Mouse (Mus musculus): Measurements from ENCODE around the gene 4931414P19Rik. TPM values are rescaled to one million over a fixed set of nuclear protein-coding genes. Genes with fewer than 3 reads are reported as not detected.

4931414P19Rik gene
- polyA plus RNA-seq (2014; fragmentation: Nextera tagmentation; extraction: Ambion mirVana), result 5.1 and 7.7 TPM in 2 replicates

DNA sequence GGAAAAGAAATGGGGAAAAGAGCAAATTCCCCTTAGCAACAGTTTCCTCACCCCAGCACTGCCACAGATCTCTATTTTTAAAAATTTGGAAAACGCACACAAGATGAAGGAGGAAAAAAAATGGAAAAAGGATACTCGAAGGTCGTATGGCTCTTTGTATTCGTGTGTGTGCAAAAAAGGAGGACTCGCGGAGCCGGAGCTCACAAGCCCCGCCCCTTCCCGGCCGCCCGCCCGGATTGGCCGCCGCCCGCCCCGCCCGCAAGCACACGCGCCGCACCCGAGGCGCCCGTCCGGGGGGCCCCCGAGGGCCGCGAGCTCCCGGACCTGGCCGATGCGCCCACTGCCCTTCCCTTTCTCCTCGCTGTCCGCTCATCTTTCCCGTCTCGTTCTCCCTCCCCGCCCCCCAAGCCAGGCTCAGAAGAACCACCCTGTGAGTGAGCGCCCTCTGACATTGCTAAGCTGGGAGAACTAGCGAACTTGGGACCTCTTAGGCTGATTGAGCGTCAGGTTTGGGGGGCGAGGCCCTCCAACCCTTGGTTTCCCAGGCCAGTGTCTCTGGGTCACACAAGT is at the start of gene 4931414P19Rik:
Gene 4931414P19Rik (minus strand): TSS at position 242 of the 570 bp plus-strand sequence.
- DNase-seq (ENCODE audit: low spot score), result peak; percentile 85
- Histone ChIP-seq H3K4me1 (ENCODE audit: control insufficient read depth, insufficient read depth, low read length) (no peaks in the 10 kb centered on the region), H3K9me3 (replicated peaks; ENCODE audit: control insufficient read depth, low read length) (no peaks in the 10 kb centered on the region), H3K4me3 (ENCODE audit: low read depth, low read length) (peak within 1 kb of the TSS; percentile 49), H3K27me3 (ENCODE audit: control insufficient read depth, insufficient read depth, low read length) (no peaks in the 10 kb centered on the region), H3K9ac (replicated peaks; ENCODE audit: low read length) (peak within 1 kb of the TSS; percentile 68), H3K4me2 (ENCODE audit: low read depth, low read length) (peak within 1 kb of the TSS; percentile 53), H3K27ac (replicated peaks; ENCODE audit: low read depth, low read length) (0 out of 2 replicates have a peak within 1 kb of the TSS, but pooled peaks have one; percentile 28), H3K36me3 (replicated peaks; ENCODE audit: control insufficient read depth, insufficient read depth, low read depth, low read length) (no peaks in the 10 kb centered on the region)
- WGBS, result under 1% methylated on average over 39 of the region's 39 CpGs
- no peak; the same call in 1 of the 2 replicates for ATAC-seq (replicated peaks; ENCODE audit: insufficient number of reproducible peaks, low FRiP score, low TSS enrichment, low read depth)

- Histone ChIP-seq H3K9ac (replicated peaks; ENCODE audit: low read length) (peak overlapping the region; percentile 89), H3K4me1 (ENCODE audit: control insufficient read depth, insufficient read depth, low read length) (peaks cover 3% of the 10 kb centered on the region), H3K36me3 (replicated peaks; ENCODE audit: control insufficient read depth, insufficient read depth, low read depth, low read length) (peaks cover 3% of the 10 kb centered on the region), H3K27me3 (ENCODE audit: control insufficient read depth, insufficient read depth, low read length) (no peaks in the 10 kb centered on the region), H3K9me3 (replicated peaks; ENCODE audit: control insufficient read depth, low read length) (no peaks in the 10 kb centered on the region), H3K27ac (replicated peaks; ENCODE audit: low read depth, low read length) (peak overlapping the region; percentile 52), H3K4me3 (ENCODE audit: low read depth, low read length) (peak overlapping the region; percentile 75), H3K4me2 (ENCODE audit: low read depth, low read length) (peak overlapping the region; percentile 79)
- ATAC-seq (replicated peaks; ENCODE audit: insufficient number of reproducible peaks, low FRiP score, low TSS enrichment, low read depth) (peak; percentile 77), DNase-seq (ENCODE audit: low spot score) (peak; percentile 94)
- WGBS, result 0% methylated on average over 12 of the region's 12 CpGs
Measured at GRCm38 (mm10) chr14:54653496-54653895, 47.7 kb upstream of the 4931414P19Rik start.

DNA sequence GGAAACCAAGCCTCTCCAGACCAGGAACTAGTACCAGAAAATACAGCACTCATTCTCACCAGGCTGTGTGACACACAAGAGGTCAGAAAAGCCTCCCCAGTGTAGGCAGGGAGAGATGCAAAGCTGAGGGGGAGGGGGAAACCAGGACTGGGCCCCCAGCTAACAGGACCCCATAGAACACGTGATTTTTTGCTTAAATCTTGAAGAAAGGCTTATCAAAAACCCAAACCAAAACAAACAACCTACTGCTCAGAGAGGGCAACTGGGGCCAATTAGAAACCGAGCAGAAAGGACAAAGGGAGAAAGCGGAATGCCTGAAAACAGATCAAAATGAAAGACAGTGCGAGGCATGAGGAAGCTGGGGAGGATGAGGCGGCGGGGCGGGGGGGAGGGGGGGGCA is 47.0 kb upstream of the 4931414P19Rik start:
- Histone ChIP-seq H3K4me1 (ENCODE audit: control insufficient read depth, insufficient read depth, low read length) (peaks cover 3% of the 10 kb centered on the region), H3K27me3 (ENCODE audit: control insufficient read depth, insufficient read depth, low read length) (no peaks in the 10 kb centered on the region), H3K4me2 (ENCODE audit: low read depth, low read length) (peak overlapping the region; percentile 79), H3K9me3 (replicated peaks; ENCODE audit: control insufficient read depth, low read length) (no peaks in the 10 kb centered on the region), H3K27ac (replicated peaks; ENCODE audit: low read depth, low read length) (peak overlapping the region; percentile 52), H3K4me3 (ENCODE audit: low read depth, low read length) (peak overlapping the region; percentile 75), H3K36me3 (replicated peaks; ENCODE audit: control insufficient read depth, insufficient read depth, low read depth, low read length) (peaks cover 5% of the 10 kb centered on the region), H3K9ac (replicated peaks; ENCODE audit: low read length) (peak overlapping the region; percentile 89)
- WGBS, result 0% methylated on average over 7 of the region's 7 CpGs
- no peak for ATAC-seq (replicated peaks; ENCODE audit: insufficient number of reproducible peaks, low FRiP score, low TSS enrichment, low read depth)
- DNase-seq (ENCODE audit: low spot score), result peak; percentile 44

- H3K36me3 ChIP-seq (replicated peaks; ENCODE audit: control insufficient read depth, insufficient read depth, low read depth, low read length), result peaks cover 9% of the 10 kb centered on the region
- H3K27ac ChIP-seq (replicated peaks; ENCODE audit: low read depth, low read length), result no peak overlapping the region
- 76% methylated on average over 4 of the region's 4 CpGs for WGBS
- H3K4me3 ChIP-seq (ENCODE audit: low read depth, low read length), result no peak overlapping the region
- H3K9ac ChIP-seq (replicated peaks; ENCODE audit: low read length), result no peak overlapping the region
- H3K4me1 ChIP-seq (ENCODE audit: control insufficient read depth, insufficient read depth, low read length), result peaks cover 3% of the 10 kb centered on the region
- H3K9me3 ChIP-seq (replicated peaks; ENCODE audit: control insufficient read depth, low read length), result no peaks in the 10 kb centered on the region
- DNase-seq (ENCODE audit: low spot score), result no peak
- H3K4me2 ChIP-seq (ENCODE audit: low read depth, low read length), result no peak overlapping the region
- no peaks in the 10 kb centered on the region for H3K27me3 ChIP-seq (ENCODE audit: control insufficient read depth, insufficient read depth, low read length)
- no peak for ATAC-seq (replicated peaks; ENCODE audit: insufficient number of reproducible peaks, low FRiP score, low TSS enrichment, low read depth)
Measured at GRCm38 (mm10) chr14:54651556-54651955, 45.8 kb upstream of the 4931414P19Rik start.

- Histone ChIP-seq H3K4me1 (ENCODE audit: control insufficient read depth, insufficient read depth, low read length) (peaks cover 3% of the 10 kb centered on the region), H3K27me3 (ENCODE audit: control insufficient read depth, insufficient read depth, low read length) (no peaks in the 10 kb centered on the region), H3K9me3 (replicated peaks; ENCODE audit: control insufficient read depth, low read length) (no peaks in the 10 kb centered on the region), H3K27ac (replicated peaks; ENCODE audit: low read depth, low read length) (no peak overlapping the region), H3K36me3 (replicated peaks; ENCODE audit: control insufficient read depth, insufficient read depth, low read depth, low read length) (peaks cover 15% of the 10 kb centered on the region), H3K4me3 (ENCODE audit: low read depth, low read length) (no peak overlapping the region), H3K4me2 (ENCODE audit: low read depth, low read length) (no peak overlapping the region), H3K9ac (replicated peaks; ENCODE audit: low read length) (no peak overlapping the region)
- peak; percentile 98 for DNase-seq (ENCODE audit: low spot score)
- 0 out of 2 replicates have a peak, but pooled peaks have one; percentile 10 for ATAC-seq (replicated peaks; ENCODE audit: insufficient number of reproducible peaks, low FRiP score, low TSS enrichment, low read depth)
- 67% methylated on average over 23 of the region's 23 CpGs for WGBS
Measured at GRCm38 (mm10) chr14:54650621-54651454, 45.0 kb upstream of the 4931414P19Rik start.

DNA sequence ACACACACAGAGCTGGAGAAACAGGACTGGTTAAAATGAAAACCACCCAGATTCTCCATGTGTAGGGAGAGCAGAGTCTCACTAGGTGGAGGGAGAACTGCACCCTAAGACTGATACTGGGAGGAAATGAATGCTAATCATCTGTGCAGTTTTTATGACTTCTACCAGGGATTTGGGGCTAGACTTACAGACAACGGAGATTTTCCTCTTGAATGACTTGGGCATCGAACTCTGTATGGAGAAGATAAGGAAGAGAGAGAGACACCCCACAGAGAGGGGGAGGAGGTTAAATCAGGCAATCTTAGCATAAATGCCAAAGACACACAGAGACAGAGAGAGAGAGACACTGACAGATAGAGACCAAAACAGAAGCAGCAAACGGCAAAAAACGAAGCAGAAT is 42.1 kb upstream of the 4931414P19Rik start:
- ATAC-seq (replicated peaks; ENCODE audit: insufficient number of reproducible peaks, low FRiP score, low TSS enrichment, low read depth) (no peak), DNase-seq (ENCODE audit: low spot score) (no peak)
- Histone ChIP-seq H3K36me3 (replicated peaks; ENCODE audit: control insufficient read depth, insufficient read depth, low read depth, low read length) (peaks cover 34% of the 10 kb centered on the region), H3K27ac (replicated peaks; ENCODE audit: low read depth, low read length) (no peak overlapping the region), H3K4me2 (ENCODE audit: low read depth, low read length) (no peak overlapping the region), H3K4me1 (ENCODE audit: control insufficient read depth, insufficient read depth, low read length) (peaks cover 3% of the 10 kb centered on the region), H3K27me3 (ENCODE audit: control insufficient read depth, insufficient read depth, low read length) (no peaks in the 10 kb centered on the region), H3K4me3 (ENCODE audit: low read depth, low read length) (no peak overlapping the region), H3K9ac (replicated peaks; ENCODE audit: low read length) (no peak overlapping the region), H3K9me3 (replicated peaks; ENCODE audit: control insufficient read depth, low read length) (no peaks in the 10 kb centered on the region)
- WGBS, result 80% methylated on average over 4 of the region's 4 CpGs

DNA sequence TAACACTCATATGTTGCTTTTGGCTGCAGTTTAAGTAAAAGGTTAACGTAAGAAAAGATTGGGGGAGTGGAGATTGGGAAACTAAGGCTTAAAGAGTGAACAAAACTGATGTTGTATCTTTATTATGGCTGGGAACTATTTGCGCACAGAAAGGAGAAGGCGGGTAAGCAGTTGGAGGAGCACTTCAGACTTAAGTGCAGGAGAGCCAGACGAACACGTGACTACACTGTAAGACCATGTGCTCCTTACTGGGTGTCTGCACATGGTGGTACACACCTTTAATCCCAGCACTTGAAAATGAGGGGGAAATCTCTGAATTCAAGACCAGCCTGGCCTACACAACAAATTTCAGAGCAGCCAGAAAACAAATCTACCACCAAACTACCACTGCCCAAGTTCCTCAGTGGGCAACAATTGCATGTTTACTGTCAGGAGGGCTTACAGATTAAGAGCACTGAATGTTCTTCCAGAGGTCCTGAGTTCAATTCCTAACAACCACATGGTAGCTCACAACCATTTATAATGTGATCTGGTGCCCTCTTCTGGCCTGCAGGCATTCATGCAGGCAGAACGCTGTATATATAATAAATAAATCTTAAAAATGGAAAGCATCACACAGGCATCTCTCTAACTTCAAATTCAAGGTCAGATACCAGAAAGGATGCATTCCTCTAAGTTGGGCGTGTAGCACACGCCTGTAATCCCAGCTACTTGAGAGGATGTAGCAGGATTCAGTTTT is 41.3 kb upstream of the 4931414P19Rik start:
- H3K4me1 ChIP-seq (ENCODE audit: control insufficient read depth, insufficient read depth, low read length), result no peaks in the 10 kb centered on the region
- H3K4me3 ChIP-seq (ENCODE audit: low read depth, low read length), result no peak overlapping the region
- ATAC-seq (replicated peaks; ENCODE audit: insufficient number of reproducible peaks, low FRiP score, low TSS enrichment, low read depth) (no peak), DNase-seq (ENCODE audit: low spot score) (no peak)
- no peak overlapping the region for H3K27ac ChIP-seq (replicated peaks; ENCODE audit: low read depth, low read length)
- WGBS, result 94% methylated on average over 8 of the region's 8 CpGs
- H3K36me3 ChIP-seq (replicated peaks; ENCODE audit: control insufficient read depth, insufficient read depth, low read depth, low read length), result peaks cover 37% of the 10 kb centered on the region
- no peak overlapping the region for H3K9ac ChIP-seq (replicated peaks; ENCODE audit: low read length)
- no peak overlapping the region for H3K4me2 ChIP-seq (ENCODE audit: low read depth, low read length)
- H3K9me3 ChIP-seq (replicated peaks; ENCODE audit: control insufficient read depth, low read length), result no peaks in the 10 kb centered on the region
- H3K27me3 ChIP-seq (ENCODE audit: control insufficient read depth, insufficient read depth, low read length), result no peaks in the 10 kb centered on the region
